Mouse (Mus musculus) heart, adult 11 months (tissue): ENCODE data around the gene Jph3.

Experiments used
- DNase-seq: peaks from one replicate; pipeline ENCODE4 v3.0.0; 2022

Jph3 gene

DNA sequence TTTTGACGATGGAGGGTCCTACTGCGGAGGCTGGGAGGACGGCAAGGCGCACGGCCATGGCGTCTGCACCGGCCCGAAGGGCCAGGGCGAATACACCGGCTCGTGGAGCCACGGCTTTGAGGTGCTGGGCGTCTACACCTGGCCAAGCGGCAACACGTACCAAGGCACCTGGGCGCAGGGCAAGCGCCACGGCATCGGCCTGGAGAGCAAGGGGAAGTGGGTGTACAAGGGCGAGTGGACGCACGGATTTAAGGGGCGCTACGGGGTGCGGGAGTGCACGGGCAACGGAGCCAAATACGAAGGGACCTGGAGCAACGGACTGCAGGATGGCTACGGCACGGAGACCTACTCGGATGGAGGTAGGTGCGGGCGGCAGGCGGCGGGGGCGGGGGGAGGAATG is 1.2 kb downstream of the Jph3 start:
- DNase-seq: no peak

DNA sequence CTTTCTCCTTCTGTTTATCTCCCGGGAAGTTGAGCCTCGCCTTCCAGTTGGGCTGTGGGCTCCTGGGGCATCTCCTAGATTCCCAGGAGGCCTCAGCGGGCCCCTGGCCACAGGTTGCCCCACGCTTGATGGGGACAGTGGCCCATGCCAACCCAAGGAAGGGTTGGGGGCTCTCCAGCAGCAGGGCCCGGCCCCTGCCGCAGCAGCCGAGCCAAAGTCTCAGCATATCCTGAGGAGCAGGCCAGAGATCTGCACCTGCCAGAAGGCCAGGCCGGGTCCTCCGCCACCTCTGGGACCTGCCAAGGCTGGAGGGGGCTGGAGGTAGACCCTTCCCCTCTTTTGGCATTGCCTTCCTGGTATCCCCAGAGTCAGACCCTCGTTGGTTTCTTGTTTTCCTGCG is 1.6 kb downstream of the Jph3 start:
- no peak for DNase-seq

DNA sequence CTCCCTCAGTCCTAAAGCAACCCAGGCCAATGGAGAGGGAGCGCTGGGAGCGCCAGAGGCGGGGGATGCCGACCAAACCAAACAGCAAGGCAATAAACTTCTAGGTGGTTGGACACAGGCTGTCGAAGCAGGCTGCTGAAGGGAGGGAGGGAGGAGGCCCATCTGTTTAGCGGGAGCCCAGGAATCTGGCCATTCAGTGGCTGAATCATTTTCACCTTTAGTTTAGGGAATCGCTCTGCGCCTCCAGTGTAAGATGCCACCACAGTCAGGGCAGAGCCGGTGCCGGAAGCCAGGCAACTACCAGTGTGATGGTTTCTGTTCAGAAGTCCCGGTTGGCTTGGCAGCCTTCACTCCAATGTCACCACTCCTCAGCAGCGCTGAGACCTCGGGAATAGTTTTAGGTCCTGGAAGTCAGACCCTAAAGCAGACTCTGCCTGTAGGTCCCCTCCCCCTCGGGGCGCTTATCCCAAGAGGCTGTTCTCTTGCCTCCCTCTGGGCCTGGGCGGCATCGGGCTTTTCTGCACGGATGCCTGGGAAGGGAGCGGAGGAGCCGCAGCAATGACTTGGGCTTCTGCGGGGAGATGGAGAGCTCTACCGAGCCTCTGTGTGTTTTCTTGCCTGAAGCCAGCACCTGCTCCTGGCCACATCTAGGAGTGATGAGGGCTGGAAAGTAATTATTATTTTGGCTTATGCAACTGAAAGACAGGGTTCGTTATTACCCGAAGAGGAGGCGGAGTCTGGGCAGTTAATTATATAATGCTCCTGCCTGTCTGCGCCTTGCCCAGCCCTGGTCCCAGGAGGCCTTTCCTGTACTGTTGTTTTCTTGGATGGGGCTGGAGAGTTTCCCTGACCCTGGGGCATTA is 2.3 kb downstream of the Jph3 start:
- DNase-seq: no peak

DNA sequence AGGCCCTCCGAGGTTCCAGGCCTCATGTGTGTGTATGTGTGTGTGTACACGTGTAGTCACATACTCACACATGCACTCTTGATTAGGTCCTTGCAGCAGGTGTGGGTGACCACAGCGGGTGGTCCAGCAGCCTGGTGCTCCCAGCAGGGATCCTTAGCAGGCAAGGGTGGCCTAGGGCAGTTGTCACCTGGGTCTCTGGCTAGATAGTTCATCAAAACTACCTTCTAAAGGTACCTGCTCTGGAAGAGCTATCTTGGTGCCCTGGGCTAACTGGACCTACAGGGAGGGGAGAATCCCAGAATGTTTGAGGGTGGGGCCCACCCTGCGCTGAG is 2.9 kb downstream of the Jph3 start:
- DNase-seq: no peak

DNA sequence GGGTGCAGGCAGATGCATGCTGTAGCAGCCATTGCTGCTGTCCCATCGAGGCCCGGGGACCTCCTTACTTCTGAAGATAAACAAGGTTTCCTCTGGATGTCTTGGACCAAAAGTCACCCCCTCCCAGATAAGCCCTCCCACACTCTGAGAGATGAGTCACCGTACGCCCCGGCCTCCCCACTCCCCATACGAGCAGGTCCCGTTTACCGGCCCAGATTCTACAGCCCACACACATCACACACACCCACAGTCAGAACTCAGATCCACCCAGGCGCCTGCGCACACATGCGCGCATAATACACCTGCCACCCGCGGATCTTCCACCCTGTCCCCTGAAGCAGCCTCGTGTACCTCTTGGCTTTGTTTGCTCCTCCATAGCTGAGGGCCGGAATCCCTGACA is 4.8 kb downstream of the Jph3 start:
- DNase-seq: no peak

DNA sequence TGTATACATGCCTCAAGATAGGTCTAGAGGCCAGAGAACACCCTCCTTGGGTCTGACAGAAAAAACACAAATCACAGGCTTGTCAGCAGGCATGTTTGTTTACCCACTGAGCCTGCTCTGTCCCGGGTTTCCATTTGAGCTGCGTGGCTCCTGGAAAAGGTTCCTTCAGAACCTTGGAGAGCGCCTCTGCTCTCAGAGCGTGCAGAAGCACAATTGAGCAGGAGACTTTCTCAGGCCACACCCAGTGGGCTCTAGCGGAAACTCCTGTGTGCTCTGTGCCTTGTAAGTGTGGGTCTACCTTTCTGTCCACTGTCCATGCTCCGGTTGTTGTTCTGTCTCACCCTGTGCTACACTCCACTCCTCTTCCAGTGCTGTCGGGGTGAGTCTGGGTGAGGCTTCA is 6.8 kb downstream of the Jph3 start:
- no peak for DNase-seq

DNA sequence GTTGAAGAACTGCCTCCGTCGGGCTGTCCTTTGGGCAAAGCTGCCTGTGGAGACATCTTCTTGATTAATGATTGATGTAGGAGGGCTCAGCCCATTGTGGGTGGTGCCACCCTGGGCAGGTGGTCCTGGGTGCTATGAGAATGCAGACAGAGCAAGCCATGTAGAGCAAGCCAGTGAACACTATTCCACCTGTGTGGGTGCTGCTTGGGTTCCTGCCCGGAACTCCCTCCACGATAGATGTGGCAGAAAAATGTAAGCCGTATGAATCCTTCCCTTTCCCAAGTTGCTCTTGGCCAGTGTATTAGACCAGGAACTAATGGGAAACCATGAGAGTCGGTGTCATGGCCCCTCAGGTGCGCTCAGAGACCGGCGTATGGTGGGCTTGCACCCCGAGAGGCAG is 11.3 kb downstream of the Jph3 start:
- DNase-seq: no peak

DNA sequence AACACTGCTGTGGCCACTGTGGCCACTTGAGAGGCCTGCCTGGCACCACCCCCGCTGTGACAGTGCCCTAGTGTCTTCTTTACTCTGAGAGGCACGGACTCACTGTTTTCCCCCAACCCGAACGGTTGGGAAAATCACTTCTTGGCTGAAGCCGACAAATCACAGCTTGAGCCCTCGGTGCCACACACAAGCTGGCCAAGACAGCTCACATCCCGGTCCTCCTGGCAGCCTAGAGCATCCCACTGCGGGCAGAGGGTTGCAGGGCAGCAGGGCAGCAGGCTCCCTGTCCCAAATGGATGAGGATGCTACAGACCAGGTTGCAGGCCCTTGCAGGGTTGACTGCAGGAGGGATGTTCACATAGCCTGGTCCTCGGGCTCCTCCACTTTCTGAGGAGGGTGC is 20.1 kb downstream of the Jph3 start:
- DNase-seq: no peak

DNA sequence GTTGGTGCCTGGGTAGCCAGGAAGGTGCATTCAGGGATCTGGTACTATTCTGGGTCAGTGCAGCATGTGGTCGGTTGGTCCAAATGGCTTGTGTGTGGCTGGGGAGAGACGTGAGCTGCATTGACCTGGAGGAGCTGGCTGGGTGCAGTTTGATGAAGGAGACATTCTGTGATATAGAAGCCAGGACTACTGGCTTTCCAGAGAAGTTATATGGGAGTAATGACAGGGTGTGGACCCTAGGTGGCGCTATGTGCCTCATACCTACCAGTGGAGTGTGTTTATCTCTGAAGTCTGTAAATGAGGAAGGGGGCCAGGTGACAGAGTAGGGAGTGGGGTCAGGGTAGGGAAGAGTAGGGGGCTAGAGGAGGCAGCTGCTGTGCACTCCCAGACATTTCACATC is 21.1 kb downstream of the Jph3 start:
- no peak for DNase-seq

DNA sequence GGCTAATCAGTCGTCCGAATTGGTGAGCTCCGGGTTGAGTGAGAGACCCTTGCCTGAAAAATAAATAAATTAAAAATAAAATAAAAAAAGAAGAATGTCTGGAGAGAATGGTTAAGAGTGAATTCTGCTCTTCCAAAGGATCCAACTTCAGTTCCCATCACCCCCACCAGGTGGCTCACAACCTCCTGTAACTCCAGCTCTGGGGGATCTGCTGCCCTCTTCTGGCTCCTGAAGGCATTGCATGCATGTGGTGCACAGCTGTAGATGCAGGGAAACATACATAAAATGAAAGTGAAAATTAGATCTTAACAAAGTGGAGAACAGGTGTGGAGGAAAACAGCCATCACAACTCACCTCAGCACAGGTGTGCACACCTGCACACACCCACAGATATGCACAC is 22.0 kb downstream of the Jph3 start:
- DNase-seq: no peak

DNA sequence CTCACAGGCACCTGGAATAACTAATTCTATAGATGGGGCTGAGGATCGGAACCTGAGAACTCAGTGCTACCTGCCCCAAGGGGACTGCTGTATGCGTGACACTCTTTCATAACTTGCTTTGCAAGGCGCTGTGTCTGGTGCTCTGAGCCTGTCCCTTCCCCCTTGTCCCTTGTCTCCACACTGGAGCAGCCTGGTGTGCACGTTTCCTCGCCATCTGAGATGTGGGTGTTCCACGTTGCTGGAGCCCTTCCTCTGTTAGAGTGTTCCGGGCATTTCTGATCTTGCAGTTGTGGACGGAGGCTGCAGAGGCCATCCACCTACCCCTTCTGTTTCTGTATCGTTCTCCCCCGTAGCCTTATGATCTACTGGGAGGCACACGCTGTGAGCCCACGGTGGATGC is 29.0 kb downstream of the Jph3 start:
- no peak for DNase-seq

DNA sequence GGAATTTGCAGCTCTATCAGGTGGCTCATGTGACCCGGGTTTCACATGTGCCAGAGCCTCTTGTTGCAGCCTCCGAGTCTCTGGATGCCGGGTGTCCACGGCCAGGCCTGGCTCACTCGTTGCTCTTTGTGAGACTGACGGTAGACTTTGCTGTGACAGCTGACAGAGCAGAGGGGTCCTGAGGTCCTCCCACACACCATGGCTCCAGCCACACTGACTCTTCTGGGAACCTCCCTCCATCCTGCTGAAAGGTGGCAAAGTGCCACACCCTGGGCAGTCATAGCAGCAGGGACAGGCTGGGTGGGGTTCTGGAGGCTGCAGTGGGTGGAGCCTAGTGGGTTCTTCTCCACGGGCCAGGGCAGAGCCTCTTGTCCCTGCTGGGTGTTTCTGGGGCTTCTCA is 31.1 kb downstream of the Jph3 start:
- DNase-seq: no peak

DNA sequence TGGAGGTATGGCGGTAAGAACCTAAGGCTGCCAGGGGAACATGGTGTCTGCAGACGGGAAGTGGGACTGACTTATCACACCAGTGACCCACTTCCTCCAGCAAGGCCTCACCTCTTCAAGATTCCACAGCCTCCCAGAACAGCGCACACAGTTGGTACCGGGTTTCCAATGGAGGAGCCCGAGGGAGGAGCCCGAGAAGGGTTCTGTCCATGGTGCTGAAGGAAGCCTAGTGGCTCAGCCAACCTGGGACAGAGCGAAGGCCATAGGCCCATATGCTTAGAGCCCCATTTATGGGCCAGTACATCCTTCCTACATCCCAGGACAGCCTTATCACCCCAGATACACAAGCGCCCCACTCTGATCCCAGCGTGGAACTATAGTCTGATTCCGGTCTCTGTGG is 32.1 kb downstream of the Jph3 start:
- no peak for DNase-seq

DNA sequence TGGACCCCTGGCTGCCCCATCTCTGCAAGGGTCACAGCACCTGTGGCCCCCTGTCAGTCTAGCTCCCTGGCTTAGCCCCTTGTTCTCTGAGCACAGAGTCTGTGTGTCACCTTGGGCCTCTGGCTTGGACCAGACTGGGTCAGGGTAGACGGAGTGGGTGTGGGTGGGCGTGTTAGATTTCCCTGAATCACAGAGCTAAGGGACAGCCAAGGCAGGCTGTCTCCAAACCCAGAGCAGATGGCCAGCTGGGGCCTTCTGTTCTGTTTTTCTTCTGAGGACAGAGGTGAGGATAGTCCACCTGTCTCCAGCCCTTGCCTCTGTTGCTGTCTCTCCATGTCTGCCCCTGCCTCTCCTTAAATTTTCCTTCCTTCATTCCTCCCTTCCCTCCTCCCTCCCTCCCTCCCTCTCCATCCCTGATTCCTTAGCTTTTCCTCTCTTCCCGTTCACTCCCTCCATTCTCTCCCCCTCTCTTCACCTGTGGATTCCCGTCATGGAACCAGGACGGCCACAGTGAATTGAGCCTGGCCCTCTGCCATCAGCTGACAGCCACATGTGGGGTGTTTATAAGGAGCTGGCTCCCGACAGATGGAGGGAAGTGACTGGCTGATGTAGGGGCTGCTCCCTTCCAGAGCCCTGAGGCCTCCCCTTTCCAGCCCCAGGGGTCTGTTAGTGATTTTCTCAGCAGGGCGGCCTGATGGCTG is 33.7 kb downstream of the Jph3 start:
- DNase-seq: no peak

DNA sequence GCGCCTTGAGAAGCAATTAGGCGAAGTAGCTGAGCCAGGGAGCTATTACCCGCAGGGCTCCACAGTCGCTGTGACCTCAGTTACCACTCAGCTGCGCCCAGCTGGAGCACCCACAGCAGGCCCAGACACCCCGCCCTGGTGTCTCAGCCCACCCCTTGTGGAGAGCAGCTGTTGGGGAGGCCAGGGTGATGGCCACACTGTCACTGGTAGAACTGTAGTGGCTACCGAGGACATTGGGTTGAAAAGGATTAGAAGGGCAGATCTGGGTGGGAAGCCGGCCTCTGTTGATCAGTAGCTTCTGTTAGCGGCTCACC is 34.2 kb downstream of the Jph3 start:
- DNase-seq: no peak

DNA sequence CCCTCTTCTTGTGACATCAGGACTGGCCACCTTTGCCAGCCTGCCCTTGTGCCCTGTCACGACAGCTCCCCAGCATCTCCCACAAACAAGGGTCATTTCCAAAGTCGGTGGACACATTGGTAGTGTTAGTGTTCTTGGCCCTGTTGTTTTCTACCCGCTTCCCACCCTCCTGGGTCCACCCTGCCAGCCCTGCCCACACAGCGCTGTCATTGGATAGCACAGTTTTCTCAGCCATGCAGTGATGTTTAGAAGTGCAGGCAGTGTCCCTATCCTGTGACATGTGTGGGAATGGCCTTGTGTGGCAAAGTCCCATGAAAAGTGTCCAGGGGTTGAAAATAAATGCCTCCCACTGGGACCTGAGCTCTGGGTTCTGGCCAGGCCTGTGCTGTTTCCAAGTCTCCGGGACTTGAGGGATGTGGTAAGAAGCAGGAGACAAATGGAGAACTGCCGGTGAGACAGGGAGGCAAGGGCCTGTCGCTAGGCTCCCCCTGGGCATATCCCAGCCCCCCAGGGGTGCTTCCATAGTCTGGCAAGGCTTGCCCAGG is 36.2 kb downstream of the Jph3 start:
- DNase-seq: no peak

DNA sequence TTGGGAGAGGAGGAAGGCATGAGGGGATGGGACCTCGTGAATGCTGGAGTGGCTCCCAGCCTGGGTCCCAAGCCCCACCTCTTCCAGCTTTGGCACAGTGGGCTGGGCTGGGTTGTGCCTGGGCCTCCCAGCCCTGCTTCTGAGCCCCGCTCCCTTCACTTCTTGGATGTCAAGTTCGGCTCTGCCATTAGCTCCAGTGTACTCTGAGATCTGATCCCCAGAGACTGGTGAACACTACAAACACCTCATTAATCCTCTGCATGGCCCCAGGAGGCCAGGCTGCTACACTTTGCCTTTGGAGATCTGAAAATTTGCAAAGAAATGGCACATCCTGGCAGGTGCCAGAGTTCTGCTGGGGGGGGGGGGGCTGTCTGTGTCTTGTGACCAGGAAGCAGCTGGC is 39.7 kb downstream of the Jph3 start:
- DNase-seq: no peak

DNA sequence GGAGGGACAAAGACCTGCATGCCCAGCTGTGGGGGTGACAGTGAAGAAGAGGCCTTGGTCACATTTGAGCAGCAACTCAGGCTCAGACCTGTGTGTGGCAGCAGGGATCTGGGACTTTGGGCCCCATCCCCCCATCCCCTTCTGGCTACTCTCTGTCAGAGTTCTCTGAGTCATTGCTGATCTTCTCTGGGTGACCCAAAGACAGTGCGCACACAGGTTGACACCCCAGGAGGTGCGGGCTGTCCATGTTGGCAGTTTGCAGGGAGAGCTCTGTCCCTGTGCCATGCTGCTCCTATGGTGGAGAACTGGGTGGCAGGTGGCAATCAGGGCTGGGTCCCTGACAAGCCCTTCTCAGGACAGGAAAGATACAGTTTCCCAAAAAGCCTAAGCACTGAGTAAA is 40.2 kb downstream of the Jph3 start:
- no peak for DNase-seq

DNA sequence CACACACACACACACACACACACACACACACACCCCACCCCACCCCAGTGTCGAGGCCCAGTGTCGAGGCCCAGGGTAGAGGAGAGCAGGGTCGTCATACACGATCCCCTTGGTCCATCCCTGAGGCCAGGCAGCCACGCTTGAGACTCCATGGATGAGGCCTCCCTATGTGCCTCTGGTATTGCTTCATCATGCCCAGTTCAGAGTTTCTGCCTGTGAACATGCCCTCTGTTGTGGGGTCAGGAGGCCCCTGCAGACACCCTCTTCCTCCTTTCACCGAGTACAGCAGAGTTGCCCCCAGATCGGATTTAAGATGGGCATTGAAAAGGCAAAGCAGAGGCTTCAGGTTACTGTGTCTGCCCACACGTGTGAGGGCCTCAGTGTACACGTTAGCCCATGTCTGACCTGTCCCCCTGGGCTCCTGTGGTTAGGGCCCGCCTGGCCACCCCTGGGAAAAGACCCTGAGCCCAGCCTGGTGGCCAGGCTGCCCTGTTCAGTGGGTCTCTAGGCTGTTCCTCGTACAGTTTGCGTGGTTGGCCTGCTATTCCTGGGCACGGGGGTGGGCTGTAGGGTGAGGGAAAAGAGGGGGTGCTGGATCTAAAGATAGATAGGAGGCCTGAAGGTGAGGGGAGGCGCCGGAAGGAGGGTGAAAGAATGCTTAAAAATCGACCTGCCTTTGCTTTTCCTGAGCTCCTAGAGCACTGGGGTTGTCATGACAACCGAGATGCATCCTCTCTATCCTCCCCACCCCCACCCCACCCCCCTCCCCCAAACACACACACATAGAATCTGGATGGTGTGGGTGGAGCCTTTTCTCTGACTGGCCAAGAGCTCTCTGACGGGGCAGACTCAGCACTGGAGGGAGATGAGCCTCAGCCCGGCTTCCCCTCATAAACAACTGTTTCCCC is 41.7 kb downstream of the Jph3 start:
- no peak for DNase-seq

DNA sequence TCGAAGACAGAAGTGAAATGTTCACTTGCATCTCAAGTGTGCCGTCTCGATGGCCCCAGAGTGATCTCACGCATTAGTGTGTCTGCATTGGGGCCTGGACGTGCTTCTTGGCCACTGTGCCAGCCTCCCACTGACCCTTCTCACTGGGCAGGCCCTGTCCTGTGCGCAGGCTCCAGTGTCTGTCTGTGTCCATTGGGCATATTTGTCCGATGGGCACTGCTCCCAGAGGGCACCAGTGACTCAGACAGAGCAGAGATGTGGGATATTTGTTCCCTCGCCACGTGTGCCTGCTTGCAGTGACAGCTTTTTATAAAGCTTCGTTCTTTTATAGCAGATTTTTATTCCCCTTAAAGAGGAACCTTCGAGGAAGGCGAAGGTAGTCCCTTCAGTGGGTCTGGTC is 44.5 kb downstream of the Jph3 start:
- no peak for DNase-seq

DNA sequence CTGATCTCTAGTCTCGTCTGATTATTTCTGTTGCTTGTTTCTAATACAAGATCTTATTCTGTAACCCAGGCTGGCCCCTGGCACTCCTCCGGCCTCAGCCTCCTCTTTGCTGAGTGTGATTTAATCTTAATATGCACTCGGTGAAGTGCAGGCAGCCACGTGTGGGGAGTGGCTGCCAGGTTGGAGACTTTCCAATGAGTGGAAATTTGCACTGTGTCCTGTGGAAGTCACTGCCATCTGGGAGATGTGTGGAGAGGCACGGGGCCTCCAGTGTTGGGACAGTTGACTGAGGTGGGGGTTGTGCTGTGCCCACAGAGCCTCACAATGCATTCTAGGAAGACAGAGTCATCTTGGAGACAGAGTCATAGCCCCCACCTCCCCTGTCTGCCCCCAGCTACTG is 53.1 kb downstream of the Jph3 start:
- no peak for DNase-seq

DNA sequence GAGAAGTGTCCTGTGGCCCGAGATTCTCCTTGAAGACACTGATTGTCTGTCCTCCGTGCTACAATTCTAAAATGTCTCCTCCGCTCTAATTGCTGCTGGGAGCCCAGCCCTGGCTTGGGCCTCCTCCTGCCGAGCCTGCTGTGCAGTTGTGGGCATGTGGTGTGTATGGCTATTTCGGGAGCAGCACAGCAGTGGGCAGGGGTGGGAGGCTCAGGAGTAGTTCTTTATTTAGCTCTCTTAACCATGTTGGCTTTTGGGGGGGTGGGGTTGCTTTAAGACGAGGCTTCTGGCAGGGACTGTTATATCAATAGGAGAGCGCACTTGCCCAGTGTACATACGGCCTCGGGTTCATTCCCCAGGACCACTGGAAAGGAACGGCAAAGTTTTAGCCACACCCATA is 57.1 kb downstream of the Jph3 start:
- DNase-seq: peak; percentile 95

DNA sequence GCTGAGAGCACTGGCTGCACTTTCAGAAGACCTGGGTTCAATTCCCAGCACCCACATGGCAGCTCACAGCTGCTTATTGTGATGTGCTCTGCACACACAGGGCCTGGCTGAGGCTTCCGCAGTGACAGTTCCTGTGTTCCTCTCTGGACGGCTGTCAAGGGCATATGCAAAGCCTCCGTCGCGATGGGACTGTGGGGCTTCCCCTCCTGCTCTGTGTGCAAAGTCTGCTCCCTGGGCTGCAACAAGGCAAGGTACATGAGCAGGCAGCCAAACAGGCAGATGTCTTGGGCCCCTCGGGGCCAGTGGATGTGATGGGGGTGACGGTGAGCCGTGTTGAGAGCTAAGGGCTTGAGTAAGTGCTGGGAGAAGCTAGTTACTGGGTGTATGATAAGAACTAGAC is 59.4 kb downstream of the Jph3 start:
- no peak for DNase-seq

DNA sequence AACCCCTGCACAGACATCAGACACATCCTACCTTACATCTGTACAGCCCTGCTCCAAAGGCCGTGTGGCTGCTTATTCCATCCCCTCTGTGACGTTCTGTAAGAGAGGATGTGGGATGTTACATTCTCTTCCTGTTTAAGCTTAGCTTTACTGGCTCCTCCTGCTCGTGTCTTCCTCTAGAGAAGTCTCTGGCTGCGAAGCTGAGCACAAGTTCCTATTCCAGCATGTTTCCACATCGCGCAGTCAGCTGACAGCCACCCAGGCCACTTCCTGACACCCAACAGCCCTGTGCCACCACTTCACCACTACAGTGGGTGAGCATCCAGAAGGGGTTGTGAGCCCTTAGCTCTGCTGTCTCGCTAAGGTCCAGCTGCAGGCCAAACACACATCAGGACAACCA is 62.7 kb downstream of the Jph3 start:
- DNase-seq: peak; percentile 95
